Mouse (Mus musculus): Measurements from ENCODE around the gene Noc2l. TPM values are rescaled to one million over a fixed set of nuclear protein-coding genes. Genes with fewer than 3 reads are reported as not detected.

Gene Noc2l
- polyA plus RNA-seq, 1 experiment from 2014 or later: 41.8 TPM

GRCm38 (mm10) chr4:156249567-156249966 lies 13.8 kb downstream of the Noc2l start:
- H3K36me3 ChIP-seq: peaks cover 50% of the 10 kb centered on the region
- H3K9ac ChIP-seq: peak overlapping the region; percentile 4; the same call in 1 of the 2 replicates
- no peak for ATAC-seq (ENCODE audit: extremely low read depth, insufficient number of reproducible peaks, low FRiP score, low TSS enrichment)
- 57% methylated on average over 11 of the region's 11 CpGs for WGBS
- peaks cover 22% of the 10 kb centered on the region for H3K4me1 ChIP-seq
- H3K4me2 ChIP-seq: no peak overlapping the region
- H3K4me3 ChIP-seq: no peak overlapping the region
- H3K27me3 ChIP-seq (replicated peaks): peaks cover 34% of the 10 kb centered on the region
- no peaks in the 10 kb centered on the region for H3K9me3 ChIP-seq
- no peak overlapping the region for H3K27ac ChIP-seq (replicated peaks)

GRCm38 (mm10) chr4:156251081-156251480 lies 15.3 kb downstream of the Noc2l start:
- no peaks in the 10 kb centered on the region for H3K9me3 ChIP-seq
- H3K27me3 ChIP-seq (replicated peaks): peaks cover 47% of the 10 kb centered on the region
- no peak overlapping the region for H3K4me3 ChIP-seq
- peaks cover 34% of the 10 kb centered on the region for H3K4me1 ChIP-seq
- no peak for ATAC-seq (ENCODE audit: extremely low read depth, insufficient number of reproducible peaks, low FRiP score, low TSS enrichment)
- H3K36me3 ChIP-seq: peaks cover 35% of the 10 kb centered on the region
- H3K27ac ChIP-seq (replicated peaks): no peak overlapping the region
- 73% methylated on average over 8 of the region's 8 CpGs for WGBS
- H3K4me2 ChIP-seq: peak overlapping the region; percentile 41; the same call in 1 of the 2 replicates
- H3K9ac ChIP-seq: no peak overlapping the region

DNA sequence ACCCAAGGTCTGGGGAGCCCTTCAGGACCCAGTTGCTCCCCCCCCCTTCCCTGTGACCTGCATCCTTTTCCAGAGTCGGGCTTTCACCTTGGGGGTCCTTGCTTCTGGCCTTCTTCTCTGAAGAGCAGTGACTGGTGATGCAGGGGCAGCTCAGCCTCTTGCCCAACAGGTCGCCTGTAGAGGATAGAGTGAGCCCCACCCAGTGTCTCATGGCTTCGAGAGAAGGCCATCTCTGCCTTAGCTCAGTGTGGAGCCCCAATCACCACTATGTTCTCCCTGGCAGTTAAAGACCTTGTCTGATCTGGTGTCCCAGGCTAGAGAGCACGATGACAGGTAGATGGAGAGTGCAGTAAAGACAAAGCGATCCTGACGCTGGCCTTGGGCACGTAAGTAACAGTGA lies 16.3 kb downstream of the Noc2l start:
- H3K9me3 ChIP-seq: no peaks in the 10 kb centered on the region
- H3K27ac ChIP-seq (replicated peaks): 0 out of 2 replicates have a peak overlapping the region, but pooled peaks have one; percentile 1
- no peak; the same call in 1 of the 2 replicates for ATAC-seq (ENCODE audit: extremely low read depth, insufficient number of reproducible peaks, low FRiP score, low TSS enrichment)
- H3K27me3 ChIP-seq (replicated peaks): peaks cover 47% of the 10 kb centered on the region
- peaks cover 34% of the 10 kb centered on the region for H3K4me1 ChIP-seq
- H3K4me3 ChIP-seq: peak overlapping the region; percentile 18
- WGBS: 29% methylated on average over 7 of the region's 7 CpGs
- no peak overlapping the region for H3K9ac ChIP-seq
- H3K4me2 ChIP-seq: peak overlapping the region; percentile 41
- peaks cover 25% of the 10 kb centered on the region for H3K36me3 ChIP-seq

DNA sequence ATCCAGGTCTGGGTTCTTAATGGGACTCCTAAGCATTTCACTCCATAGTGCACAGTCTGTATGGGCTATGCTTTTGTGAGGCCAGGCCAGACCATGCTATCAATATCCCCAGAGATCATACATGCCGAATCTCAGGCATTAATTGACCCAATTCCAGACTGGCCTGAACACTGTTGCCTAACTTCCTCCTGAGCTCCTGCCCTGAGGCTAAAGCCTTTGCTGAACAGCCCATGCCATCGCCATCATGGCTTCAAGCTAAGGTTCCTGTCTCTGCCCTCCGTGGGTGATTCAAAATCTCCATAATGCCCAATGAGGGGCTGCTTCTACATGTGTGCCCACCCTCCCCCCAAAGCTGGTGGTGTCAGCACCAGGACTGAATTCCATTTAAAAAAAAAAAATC lies 16.8 kb downstream of the Noc2l start:
- H3K4me2 ChIP-seq: peak overlapping the region; percentile 41
- H3K9ac ChIP-seq: no peak overlapping the region
- H3K4me1 ChIP-seq: peaks cover 34% of the 10 kb centered on the region
- no peaks in the 10 kb centered on the region for H3K9me3 ChIP-seq
- WGBS: 39% methylated on average over 3 of the region's 3 CpGs
- H3K36me3 ChIP-seq: peaks cover 20% of the 10 kb centered on the region
- ATAC-seq (ENCODE audit: extremely low read depth, insufficient number of reproducible peaks, low FRiP score, low TSS enrichment): no peak
- peaks cover 47% of the 10 kb centered on the region for H3K27me3 ChIP-seq (replicated peaks)
- H3K27ac ChIP-seq (replicated peaks): peak overlapping the region; percentile 25
- H3K4me3 ChIP-seq: peak overlapping the region; percentile 18

DNA sequence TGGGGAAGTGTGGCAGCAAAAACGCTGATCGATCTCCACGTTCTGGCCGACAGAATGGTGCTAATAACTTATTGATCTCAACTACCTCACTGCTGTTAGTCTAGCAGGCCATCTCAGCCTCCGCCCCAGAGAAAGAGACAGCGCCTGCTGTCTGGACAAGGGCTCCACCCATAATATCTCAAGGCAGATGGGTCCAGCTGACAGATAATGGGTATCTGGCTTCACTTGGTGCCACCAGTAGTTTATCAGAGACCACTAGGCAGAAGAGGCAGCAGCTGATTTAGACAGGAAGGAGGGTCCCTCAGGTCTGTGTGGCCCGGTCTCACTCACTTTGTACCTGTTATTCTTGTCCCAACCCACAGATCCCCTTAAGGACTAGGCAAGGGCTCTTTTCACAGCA lies 17.2 kb downstream of the Noc2l start:
- H3K4me1 ChIP-seq: peaks cover 34% of the 10 kb centered on the region
- no peaks in the 10 kb centered on the region for H3K9me3 ChIP-seq
- peak overlapping the region; percentile 18; the same call in 1 of the 2 replicates for H3K4me3 ChIP-seq
- 39% methylated on average over 7 of the region's 7 CpGs for WGBS
- peaks cover 47% of the 10 kb centered on the region for H3K27me3 ChIP-seq (replicated peaks)
- peak; percentile 56; the same call in 1 of the 2 replicates for ATAC-seq (ENCODE audit: extremely low read depth, insufficient number of reproducible peaks, low FRiP score, low TSS enrichment)
- peak overlapping the region; percentile 41 for H3K4me2 ChIP-seq
- H3K9ac ChIP-seq: no peak overlapping the region
- peaks cover 16% of the 10 kb centered on the region for H3K36me3 ChIP-seq
- peak overlapping the region; percentile 25; the same call in 1 of the 2 replicates for H3K27ac ChIP-seq (replicated peaks)

DNA sequence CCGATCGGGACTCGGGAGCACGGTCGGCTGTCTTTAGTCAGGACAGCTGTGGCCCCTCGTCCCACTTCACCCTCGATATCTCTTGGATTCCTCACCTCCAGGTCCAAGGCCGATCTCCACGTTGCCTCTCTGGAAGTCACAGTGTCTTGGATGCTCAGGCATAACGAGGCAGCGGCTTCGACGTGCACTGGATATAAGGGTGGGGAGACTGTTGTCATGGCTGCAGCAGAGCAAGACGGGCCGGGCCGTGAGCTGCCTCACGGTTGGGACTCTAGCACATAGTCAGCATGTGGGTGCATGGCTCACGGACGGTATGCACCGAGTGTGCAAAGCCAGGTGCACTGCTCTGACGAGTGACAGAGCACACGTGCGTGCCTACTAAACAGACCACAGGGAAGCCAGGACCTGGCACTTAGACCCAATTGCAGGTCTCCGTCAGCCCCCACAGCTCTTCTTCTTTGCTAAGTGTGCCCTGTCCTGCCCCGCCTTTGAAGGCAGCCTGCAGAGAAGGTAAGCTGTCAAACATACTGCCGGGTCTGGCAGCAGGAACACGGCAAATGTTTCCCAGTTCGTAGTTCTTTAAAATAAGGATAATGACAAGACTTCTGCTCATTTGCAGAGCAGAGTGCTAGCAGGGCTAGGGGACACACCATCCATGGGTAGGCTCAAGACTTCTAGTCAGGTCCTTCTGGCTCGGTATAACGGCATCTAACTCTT lies 18.7 kb downstream of the Noc2l start:
- Histone ChIP-seq H3K9ac (peak overlapping the region; percentile 71), H3K36me3 (peaks cover under 1% of the 10 kb centered on the region; the same call in 1 of the 2 replicates), H3K9me3 (no peaks in the 10 kb centered on the region), H3K4me2 (peak overlapping the region; percentile 69), H3K27ac (replicated peaks) (peak overlapping the region; percentile 61), H3K4me1 (peaks cover 28% of the 10 kb centered on the region), H3K27me3 (replicated peaks) (peaks cover 47% of the 10 kb centered on the region), H3K4me3 (peak overlapping the region; percentile 46)
- peak; percentile 73 for ATAC-seq (ENCODE audit: extremely low read depth, insufficient number of reproducible peaks, low FRiP score, low TSS enrichment)
- 2% methylated on average over 26 of the region's 30 CpGs for WGBS

- 6% methylated on average over 26 of the region's 26 CpGs for WGBS
- Histone ChIP-seq H3K4me2 (peak within 1 kb of the TSS; percentile 69), H3K9me3 (no peaks in the 10 kb centered on the region), H3K27me3 (replicated peaks) (peaks cover 46% of the 10 kb centered on the region), H3K27ac (replicated peaks) (peak within 1 kb of the TSS; percentile 61), H3K4me3 (peak within 1 kb of the TSS; percentile 46), H3K4me1 (peaks cover 21% of the 10 kb centered on the region), H3K9ac (peak within 1 kb of the TSS; percentile 71), H3K36me3 (no peaks in the 10 kb centered on the region)
- ATAC-seq (ENCODE audit: extremely low read depth, insufficient number of reproducible peaks, low FRiP score, low TSS enrichment): 0 out of 2 replicates have a peak, but pooled peaks have one; percentile 40
These were observed 19.4 kb downstream of the Noc2l start, which contains the start of gene Samd11 for GRCm38 (mm10) chr4:156255078-156255839. TSS of gene Samd11 (minus strand) at chr4:156255657.

Small RNA genes within 50 kb of the gene (microRNA-seq; reads per million reads assigned to microRNA genes)
- gene Mir7658: 3.9 reads per million, percentile 16 among the genes with 10 or more reads in this experiment

Other genes starting within 250 kb of the Noc2l start
- gene B3galt6, start 243.4 kb upstream of the Noc2l start, polyA plus RNA-seq (2015; fragmentation: Nextera tagmentation; extraction: Ambion mirVana): 8.8 and 10.7 TPM in 2 replicates
- 127 and 136 TPM in 2 replicates for gene Sdf4, start 243.1 kb upstream of the Noc2l start, polyA plus RNA-seq (2015; fragmentation: Nextera tagmentation; extraction: Ambion mirVana)
- 0.42 and 0.47 TPM in 2 replicates for gene Tnfrsf4, start 222.2 kb upstream of the Noc2l start, polyA plus RNA-seq (2015; fragmentation: Nextera tagmentation; extraction: Ambion mirVana)
- gene Tnfrsf18, start 209.8 kb upstream of the Noc2l start, polyA plus RNA-seq (2015; fragmentation: Nextera tagmentation; extraction: Ambion mirVana): 1.9 and 2.0 TPM in 2 replicates
- 0.60 and 0.66 TPM in 2 replicates for gene Ttll10, start 176.6 kb upstream of the Noc2l start, polyA plus RNA-seq (2015; fragmentation: Nextera tagmentation; extraction: Ambion mirVana)
- gene 9430015G10Rik, start 126.0 kb upstream of the Noc2l start, polyA plus RNA-seq (2015; fragmentation: Nextera tagmentation; extraction: Ambion mirVana): 16.2 and 18.0 TPM in 2 replicates
- 0.16 and 0.22 TPM in 2 replicates for gene Rnf223, start 105.5 kb upstream of the Noc2l start, polyA plus RNA-seq (2015; fragmentation: Nextera tagmentation; extraction: Ambion mirVana)
- gene Agrn, start 38.5 kb upstream of the Noc2l start, polyA plus RNA-seq (2015; fragmentation: Nextera tagmentation; extraction: Ambion mirVana): 43.8 and 45.3 TPM in 2 replicates
- gene Isg15, start 35.2 kb upstream of the Noc2l start, polyA plus RNA-seq (2015; fragmentation: Nextera tagmentation; extraction: Ambion mirVana): 3.5 and 4.3 TPM in 2 replicates
- gene AW011738, start 32.7 kb upstream of the Noc2l start, polyA plus RNA-seq (2015; fragmentation: Nextera tagmentation; extraction: Ambion mirVana): 3.2 and 3.3 TPM in 2 replicates
- 2.7 and 3.0 TPM in 2 replicates for gene Perm1, start 20.1 kb upstream of the Noc2l start, polyA plus RNA-seq (2015; fragmentation: Nextera tagmentation; extraction: Ambion mirVana)
- 13.1 and 13.3 TPM in 2 replicates for gene Plekhn1, start 1.2 kb upstream of the Noc2l start, polyA plus RNA-seq (2015; fragmentation: Nextera tagmentation; extraction: Ambion mirVana)
- gene Samd11, start 19.6 kb downstream of the Noc2l start, polyA plus RNA-seq (2015; fragmentation: Nextera tagmentation; extraction: Ambion mirVana): 1.2 TPM in 2 replicates
- not detected in 2 replicates for gene Vmn2r-ps159, start 95.1 kb downstream of the Noc2l start, polyA plus RNA-seq (2015; fragmentation: Nextera tagmentation; extraction: Ambion mirVana)